Mouse (Mus musculus) limb, embryonic 10.5 days (tissue): ENCODE results near the gene Naa35. TPM values are rescaled to one million over a fixed set of nuclear protein-coding genes. Genes with fewer than 3 reads are reported as not detected.

Source experiments
- DNase-seq: peaks from one replicate; pipeline ENCODE4 v3.0.0-alpha.2; 2017; ENCODE audit warnings: low spot score
- H3K27ac ChIP-seq: fragments of 300-500 bp; sonication (generic); 2 replicates; pipeline ENCODE4 v1.5.1; 2016; ENCODE audit warnings: mild to moderate bottlenecking
- H3K27me3 ChIP-seq: fragments of 300-500 bp; sonication (generic); 2 replicates; pipeline ENCODE4 v1.6.1; 2016; ENCODE audit warnings: low read depth, mild to moderate bottlenecking; ENCODE audit not compliant: poor library complexity, severe bottlenecking
- H3K36me3 ChIP-seq: fragments of 300-500 bp; sonication (generic); 2 replicates; pipeline ENCODE4 v1.6.1; 2016; ENCODE audit warnings: mild to moderate bottlenecking, moderate library complexity
- H3K4me1 ChIP-seq: fragments of 300-500 bp; sonication (generic); 2 replicates; pipeline ENCODE4 v1.6.1; 2016
- H3K4me3 ChIP-seq: fragments of 300-500 bp; sonication (generic); 2 replicates; pipeline ENCODE4 v1.5.1; 2016; ENCODE audit warnings: mild to moderate bottlenecking, moderate library complexity
- H3K9me3 ChIP-seq: fragments of 300-500 bp; sonication (generic); replicated peaks from 2 replicates; pipeline ENCODE4 v1.6.1; 2016; ENCODE audit warnings: mild to moderate bottlenecking
- WGBS: fragments of 180-500 bp; shearing (Covaris S2); methylation state at CpG from one replicate; pipeline ENCODE4 v1.1.7; 2016; 5-methylcytosine and 5-hydroxymethylcytosine counted together
- polyA plus RNA-seq: library from polyadenylated mRNA; unstranded; fragments of >200 nt; fragmentation: Nextera tagmentation; extraction: Ambion mirVana; gene quantifications from 2 replicates; pipeline ENCODE4 v1.2.1, GENCODE M21; 2016

Gene Naa35
- polyA plus RNA-seq, 1 experiment from 2014 or later = 116 TPM

- Histone ChIP-seq H3K4me1 (peaks cover 19% of the 10 kb centered on the region), H3K36me3 (peaks cover 57% of the 10 kb centered on the region), H3K9me3 (no peaks in the 10 kb centered on the region), H3K27ac (peak overlapping the region; percentile 8; the same call in 1 of the 2 replicates), H3K4me3 (no peak overlapping the region), H3K27me3 (no peaks in the 10 kb centered on the region)
- DNase-seq = no peak
- 75% methylated on average over 11 of the region's 11 CpGs for WGBS
These were observed 83.5 kb downstream of the Naa35 start for GRCm38 (mm10) chr13:59668501-59669093.

- Histone ChIP-seq H3K9me3 (no peaks in the 10 kb centered on the region), H3K4me3 (no peak overlapping the region), H3K36me3 (peaks cover 44% of the 10 kb centered on the region), H3K27ac (no peak overlapping the region), H3K4me1 (peaks cover 32% of the 10 kb centered on the region), H3K27me3 (no peaks in the 10 kb centered on the region)
- DNase-seq = no peak
- 93% methylated on average over 10 of the region's 10 CpGs for WGBS
These were observed 84.9 kb downstream of the Naa35 start for GRCm38 (mm10) chr13:59669946-59670345.

- Histone ChIP-seq H3K9me3 (no peaks in the 10 kb centered on the region), H3K27ac (no peak overlapping the region), H3K27me3 (no peaks in the 10 kb centered on the region), H3K4me3 (no peak overlapping the region), H3K4me1 (peaks cover 40% of the 10 kb centered on the region), H3K36me3 (peaks cover 28% of the 10 kb centered on the region)
- DNase-seq = no peak
- 86% methylated on average over 2 of the region's 2 CpGs for WGBS
These were observed 86.5 kb downstream of the Naa35 start for GRCm38 (mm10) chr13:59671521-59671920.

GRCm38 (mm10) chr13:59672248-59672647 lies 87.2 kb downstream of the Naa35 start:
- 79% methylated on average over 6 of the region's 6 CpGs for WGBS
- Histone ChIP-seq H3K4me3 (no peak overlapping the region), H3K27ac (no peak overlapping the region), H3K4me1 (peaks cover 40% of the 10 kb centered on the region), H3K9me3 (no peaks in the 10 kb centered on the region), H3K36me3 (peaks cover 21% of the 10 kb centered on the region), H3K27me3 (no peaks in the 10 kb centered on the region)
- DNase-seq = no peak

GRCm38 (mm10) chr13:59673597-59673996 lies 88.5 kb downstream of the Naa35 start:
- 53% methylated on average over 7 of the region's 7 CpGs for WGBS
- no peaks in the 10 kb centered on the region for H3K9me3 ChIP-seq
- peak overlapping the region; percentile 96 for H3K27ac ChIP-seq
- H3K36me3 ChIP-seq = peaks cover 19% of the 10 kb centered on the region
- H3K4me1 ChIP-seq = peaks cover 35% of the 10 kb centered on the region
- H3K4me3 ChIP-seq = peak overlapping the region; percentile 87
- H3K27me3 ChIP-seq = no peaks in the 10 kb centered on the region
- peak; percentile 44 for DNase-seq

- Histone ChIP-seq H3K4me3 (peak overlapping the region; percentile 87), H3K27ac (peak overlapping the region; percentile 96), H3K9me3 (no peaks in the 10 kb centered on the region), H3K27me3 (no peaks in the 10 kb centered on the region), H3K36me3 (peaks cover 17% of the 10 kb centered on the region), H3K4me1 (peaks cover 34% of the 10 kb centered on the region)
- WGBS = 3% methylated on average over 3 of the region's 3 CpGs
- DNase-seq = peak; percentile 49
These were observed 89.2 kb downstream of the Naa35 start for GRCm38 (mm10) chr13:59674215-59674614.

GRCm38 (mm10) chr13:59674761-59675150 lies 89.7 kb downstream of the Naa35 start:
- Histone ChIP-seq H3K9me3 (no peaks in the 10 kb centered on the region), H3K36me3 (peaks cover 12% of the 10 kb centered on the region), H3K4me1 (peaks cover 36% of the 10 kb centered on the region), H3K27me3 (no peaks in the 10 kb centered on the region), H3K4me3 (peak overlapping the region; percentile 87), H3K27ac (peak overlapping the region; percentile 96)
- DNase-seq = peak; percentile 61
- WGBS = under 1% methylated on average over 13 of the region's 13 CpGs

GRCm38 (mm10) chr13:59675151-59676011 lies 90.3 kb downstream of the Naa35 start, which contains the start of gene Golm1:
TSS of gene Golm1 (minus strand) at chr13:59675811.
- H3K27ac ChIP-seq = peak within 1 kb of the TSS; percentile 96
- H3K36me3 ChIP-seq = peaks cover 7% of the 10 kb centered on the region; the same call in 1 of the 2 replicates
- WGBS = under 1% methylated on average over 55 of the region's 61 CpGs
- peak; percentile 82 for DNase-seq
- no peaks in the 10 kb centered on the region for H3K9me3 ChIP-seq
- peaks cover 36% of the 10 kb centered on the region for H3K4me1 ChIP-seq
- H3K4me3 ChIP-seq = peak within 1 kb of the TSS; percentile 87
- no peaks in the 10 kb centered on the region for H3K27me3 ChIP-seq

- Histone ChIP-seq H3K4me3 (no peak overlapping the region), H3K36me3 (peaks cover 4% of the 10 kb centered on the region; the same call in 1 of the 2 replicates), H3K4me1 (peaks cover 36% of the 10 kb centered on the region), H3K9me3 (no peaks in the 10 kb centered on the region), H3K27ac (peak overlapping the region; percentile 96; the same call in 1 of the 2 replicates), H3K27me3 (no peaks in the 10 kb centered on the region)
- WGBS = 78% methylated on average over 11 of the region's 12 CpGs
- DNase-seq = no peak
These were observed 91.5 kb downstream of the Naa35 start for GRCm38 (mm10) chr13:59676316-59677229.

- Histone ChIP-seq H3K27me3 (no peaks in the 10 kb centered on the region), H3K9me3 (no peaks in the 10 kb centered on the region), H3K36me3 (no peaks in the 10 kb centered on the region), H3K27ac (no peak overlapping the region), H3K4me3 (no peak overlapping the region), H3K4me1 (peaks cover 18% of the 10 kb centered on the region)
- DNase-seq = no peak
- WGBS = 42% methylated on average over 4 of the region's 4 CpGs
These were observed 94.2 kb downstream of the Naa35 start for GRCm38 (mm10) chr13:59679306-59679705.

GRCm38 (mm10) chr13:59679908-59680307 lies 94.8 kb downstream of the Naa35 start:
- H3K9me3 ChIP-seq = no peaks in the 10 kb centered on the region
- H3K4me3 ChIP-seq = no peak overlapping the region
- peaks cover 12% of the 10 kb centered on the region; the same call in 1 of the 2 replicates for H3K4me1 ChIP-seq
- 64% methylated on average over 4 of the region's 4 CpGs for WGBS
- no peak for DNase-seq
- no peaks in the 10 kb centered on the region for H3K27me3 ChIP-seq
- H3K27ac ChIP-seq = no peak overlapping the region
- H3K36me3 ChIP-seq = no peaks in the 10 kb centered on the region

- Histone ChIP-seq H3K36me3 (no peaks in the 10 kb centered on the region), H3K4me3 (no peak overlapping the region), H3K4me1 (peaks cover 5% of the 10 kb centered on the region; the same call in 1 of the 2 replicates), H3K9me3 (no peaks in the 10 kb centered on the region), H3K27ac (no peak overlapping the region), H3K27me3 (no peaks in the 10 kb centered on the region)
- 30% methylated on average over 7 of the region's 7 CpGs for whole genome bisulfite sequencing
- DNase-seq = no peak
These were observed 97.6 kb downstream of the Naa35 start for GRCm38 (mm10) chr13:59682629-59683028.
